Mouse (Mus musculus) heart, adult 11 months (tissue): ENCODE measurements around the gene Hsd17b13.
A peak's percentile ranks its signal among the peaks of the same experiment; 100 is the strongest.

Source experiments
- DNase-seq: peaks from one replicate; pipeline ENCODE4 v3.0.0; 2022

Hsd17b13 gene

DNA sequence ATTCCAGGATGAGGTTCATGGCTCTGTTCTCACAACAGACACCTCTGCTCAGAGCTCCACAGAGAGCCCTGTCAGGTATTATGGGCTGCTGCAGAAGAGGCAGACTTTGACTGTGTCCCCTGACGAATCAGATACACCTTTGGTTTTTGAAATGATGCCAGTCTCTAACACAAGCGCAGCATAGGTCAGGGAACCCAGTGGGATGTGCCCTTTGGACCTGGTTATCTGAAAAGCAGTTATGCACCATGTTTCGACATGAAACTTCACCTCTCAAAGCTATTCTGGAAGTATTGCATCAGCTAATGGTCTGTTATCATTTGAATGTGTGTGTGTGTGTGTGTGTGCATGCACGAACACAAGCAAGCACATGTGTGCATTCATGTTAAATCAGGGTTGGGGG, at the start of gene Hsd17b13:
Hsd17b13 (minus strand) TSS at position 114 of the 400 bp plus-strand sequence.
- DNase-seq, result no peak

DNA sequence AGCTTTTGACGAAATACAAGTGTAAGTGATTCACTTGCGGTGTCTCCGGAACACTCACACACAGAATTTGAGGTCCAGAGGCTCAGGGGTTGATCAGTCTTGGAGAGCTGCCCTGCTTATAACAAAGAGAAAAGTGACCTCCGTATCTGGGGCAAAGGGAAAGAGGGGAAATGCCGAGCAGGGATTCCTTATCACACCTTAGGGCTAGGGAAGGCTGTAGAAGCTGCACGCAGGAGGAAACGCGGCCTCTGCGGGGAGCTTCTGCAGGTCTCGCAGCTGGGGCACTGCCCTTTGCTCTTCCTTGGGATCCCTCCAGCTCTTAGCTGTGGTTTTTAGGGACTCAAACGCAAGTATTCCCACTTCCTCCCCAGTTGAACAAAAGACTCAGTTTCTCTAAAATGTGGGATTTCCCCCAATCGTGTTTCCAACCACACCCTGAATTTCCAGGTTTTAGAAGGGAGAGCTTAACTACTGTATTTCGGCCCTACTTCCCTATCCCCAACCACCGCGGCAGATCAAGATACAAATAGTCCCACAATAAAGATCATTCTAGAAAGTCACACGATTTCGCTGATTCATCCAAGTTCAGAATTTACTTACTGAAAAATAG, 48.1 kb upstream of the Hsd17b13 start:
- DNase-seq, result peak; percentile 90

DNA sequence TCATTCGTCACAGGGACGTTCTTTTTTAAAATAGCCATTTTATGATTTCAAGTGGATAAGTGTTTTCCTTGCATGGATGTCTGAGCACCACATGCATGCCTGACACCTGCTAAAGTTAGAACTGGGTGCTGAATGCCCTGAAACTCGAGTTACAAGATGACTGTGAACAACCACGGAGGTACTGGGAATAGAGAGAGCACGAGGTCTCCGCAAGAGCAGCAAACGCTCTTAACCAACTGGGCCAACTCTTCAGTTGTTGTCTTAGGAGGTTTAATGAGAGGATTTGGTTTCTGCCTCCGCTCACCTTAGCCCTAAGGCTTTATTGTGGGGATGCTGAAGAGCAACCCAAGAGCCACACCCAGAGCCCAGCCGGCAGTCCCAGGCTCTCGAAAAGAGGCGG, 47.6 kb upstream of the Hsd17b13 start:
- peak; percentile 88 for DNase-seq

DNA sequence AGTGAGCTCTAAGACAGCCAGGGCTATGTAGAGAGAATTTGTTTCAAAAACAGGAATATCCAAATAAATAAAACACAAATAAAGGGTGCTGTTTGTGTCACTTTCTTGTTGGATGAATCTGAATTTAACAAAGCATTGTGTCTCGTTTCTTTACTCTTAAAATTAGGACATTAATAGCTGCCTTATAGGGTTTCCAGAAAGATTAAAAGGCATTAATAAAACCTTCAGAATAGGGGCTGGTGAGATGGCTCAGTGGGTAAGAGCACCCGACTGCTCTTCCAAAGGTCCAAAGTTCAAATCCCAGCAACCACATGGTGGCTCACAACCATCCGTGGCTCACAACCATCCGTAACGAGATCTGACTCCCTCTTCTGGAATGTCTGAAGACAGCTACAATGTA, 47.0 kb upstream of the Hsd17b13 start:
- peak; percentile 28 for DNase-seq

DNA sequence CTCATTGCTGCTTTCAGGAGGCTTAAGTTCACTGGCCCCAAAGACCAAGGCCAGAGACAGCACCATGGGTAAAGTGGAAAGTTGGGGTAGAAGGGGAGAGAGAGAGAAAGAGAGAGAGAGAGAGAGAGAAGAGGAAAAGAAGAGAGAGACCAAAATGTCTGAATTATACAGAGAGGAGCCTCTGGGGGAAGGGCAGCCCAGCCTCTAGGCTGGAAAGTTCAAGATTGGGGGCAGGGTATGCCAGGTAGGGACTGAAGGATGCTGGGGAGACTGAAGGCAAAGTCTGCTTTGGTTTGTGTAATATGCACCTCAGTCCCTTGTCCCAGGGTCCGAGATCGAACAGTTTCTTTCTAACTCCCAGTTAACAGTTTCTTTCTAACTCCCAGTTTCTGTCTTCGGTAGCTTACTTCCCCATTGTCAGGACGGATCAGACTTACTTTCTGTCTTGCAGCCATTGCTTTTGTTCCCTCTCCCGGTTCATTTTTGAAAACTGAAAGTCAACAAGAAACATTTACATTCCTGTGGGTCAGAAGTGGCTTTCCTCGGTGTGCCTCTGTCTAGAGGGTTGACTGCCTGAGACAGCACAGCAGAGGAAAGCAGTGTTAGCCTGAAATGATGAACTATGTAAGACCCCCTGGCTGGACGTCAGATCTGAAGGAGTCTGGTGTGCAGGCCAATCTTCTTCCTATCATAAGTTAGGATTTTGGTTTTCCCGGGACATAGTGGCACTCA, 46.2 kb upstream of the Hsd17b13 start:
- peak; percentile 79 for DNase-seq

DNA sequence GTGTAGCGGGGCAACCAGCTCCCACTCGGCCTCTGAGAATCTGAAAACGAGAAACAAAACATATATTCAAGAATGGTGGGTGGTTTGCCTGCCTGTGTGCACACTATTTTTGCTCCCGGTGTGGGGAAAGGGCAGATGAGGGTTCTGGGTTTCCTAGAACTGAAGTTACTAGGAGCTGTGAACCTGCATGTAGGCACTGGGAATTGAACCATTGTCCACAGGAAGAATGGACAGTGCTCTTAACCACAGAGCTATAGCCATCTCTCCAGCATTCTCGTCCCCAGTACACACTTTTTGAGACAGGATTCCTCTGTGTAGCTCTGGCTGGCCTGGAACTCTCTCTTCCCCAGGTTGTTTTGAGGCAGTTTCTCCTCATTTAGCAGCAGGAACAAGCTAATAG, 45.3 kb upstream of the Hsd17b13 start:
- DNase-seq, result peak; percentile 72

DNA sequence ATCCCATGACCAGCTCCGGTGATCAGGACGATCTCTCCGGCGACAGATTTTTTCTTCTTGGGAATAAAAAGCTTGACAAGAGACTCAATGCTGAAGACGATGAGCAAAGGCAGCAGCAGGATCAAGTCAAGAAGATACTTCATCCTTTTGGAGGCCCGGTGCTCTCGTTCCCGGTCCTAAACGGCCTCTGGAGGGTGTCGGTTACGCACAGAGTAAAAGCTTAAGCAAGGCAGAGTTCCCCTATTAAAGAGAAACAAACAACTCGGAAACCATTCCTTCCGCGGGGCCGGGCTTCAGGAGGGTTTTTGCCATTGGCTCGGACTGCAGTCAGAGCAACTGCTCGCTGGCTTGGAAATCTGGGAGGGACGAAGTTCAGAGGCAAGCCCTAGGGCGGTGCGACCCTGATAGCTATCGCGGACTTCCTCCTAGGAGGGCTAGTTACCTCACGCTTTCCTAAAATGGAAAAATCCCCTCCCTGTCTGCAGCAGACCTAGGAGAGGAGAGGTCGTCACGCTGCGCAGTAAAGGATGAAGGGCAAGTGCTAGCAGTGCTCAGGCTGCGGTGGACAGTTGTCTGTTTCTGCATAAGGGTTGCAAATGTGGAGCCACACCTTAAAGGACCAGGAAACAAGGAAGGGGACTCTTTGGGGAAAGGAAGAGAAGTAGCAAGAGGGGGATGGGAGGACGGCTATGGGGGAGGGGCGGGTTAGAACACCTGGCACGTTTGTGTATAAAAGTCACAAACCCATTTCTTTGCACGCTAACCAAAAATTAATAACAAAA, 44.6 kb upstream of the Hsd17b13 start, which contains the start of gene Hsd17b11:
Hsd17b11 (minus strand) TSS at position 323 of the 782 bp plus-strand sequence.
- peak; percentile 100 for DNase-seq

DNA sequence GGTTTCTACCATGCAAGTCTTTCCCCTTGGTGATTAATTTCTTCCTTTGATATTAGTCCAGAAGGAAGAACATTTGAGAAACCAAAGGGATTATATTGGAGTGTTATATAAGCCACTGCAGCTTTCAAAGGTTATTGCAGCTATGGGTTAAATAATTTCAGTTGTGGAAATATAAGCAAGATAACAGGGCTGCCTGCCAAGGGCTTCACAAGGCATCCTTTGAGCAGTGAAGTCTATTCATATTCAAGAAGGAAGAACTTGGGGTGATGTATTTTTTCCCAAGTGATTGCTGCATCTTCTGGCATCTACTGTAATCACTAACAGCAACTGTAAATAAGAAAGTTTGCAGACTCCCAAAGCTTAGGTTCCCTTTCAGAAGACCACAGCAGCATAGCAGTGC, 34.2 kb upstream of the Hsd17b13 start:
- DNase-seq, result peak; percentile 2

DNA sequence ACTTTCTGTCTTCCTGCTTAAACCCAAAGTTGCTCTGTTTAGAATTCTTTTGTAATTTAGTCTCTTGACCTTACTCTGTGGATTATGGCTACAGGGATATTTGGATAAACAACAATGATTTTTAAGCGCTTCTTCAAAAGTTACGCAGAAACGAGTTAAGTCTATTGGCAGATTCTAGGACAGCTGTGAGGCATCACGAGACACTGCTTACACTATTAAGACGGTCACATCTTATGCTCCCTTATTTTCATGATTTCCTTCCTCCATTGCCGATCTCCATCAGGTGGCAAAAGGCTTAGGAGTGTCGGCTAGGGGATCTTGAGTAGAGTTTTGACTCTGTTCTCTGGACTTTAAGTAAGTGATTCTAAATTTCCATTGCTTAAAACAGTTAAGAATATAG, 33.1 kb upstream of the Hsd17b13 start:
- peak; percentile 61 for DNase-seq

DNA sequence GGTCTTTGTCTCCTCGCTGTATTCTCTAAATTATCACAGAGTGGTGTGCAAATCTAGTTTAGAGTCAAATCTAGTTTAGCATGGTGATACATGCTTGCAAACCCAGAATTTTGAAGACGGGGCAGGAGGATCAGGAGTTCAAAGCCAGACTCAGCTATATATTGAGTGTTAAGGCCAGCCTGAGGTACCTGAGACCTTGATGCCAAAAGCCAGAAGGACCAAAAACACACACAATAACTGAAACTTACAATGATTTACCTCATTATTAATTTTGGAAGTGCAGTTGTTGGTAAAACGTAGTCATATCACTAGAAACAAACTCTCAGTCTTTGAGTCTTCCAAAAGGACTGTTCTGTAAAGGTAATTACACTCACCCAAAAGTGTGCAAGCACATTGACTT, 32.2 kb upstream of the Hsd17b13 start:
- DNase-seq, result peak; percentile 61

DNA sequence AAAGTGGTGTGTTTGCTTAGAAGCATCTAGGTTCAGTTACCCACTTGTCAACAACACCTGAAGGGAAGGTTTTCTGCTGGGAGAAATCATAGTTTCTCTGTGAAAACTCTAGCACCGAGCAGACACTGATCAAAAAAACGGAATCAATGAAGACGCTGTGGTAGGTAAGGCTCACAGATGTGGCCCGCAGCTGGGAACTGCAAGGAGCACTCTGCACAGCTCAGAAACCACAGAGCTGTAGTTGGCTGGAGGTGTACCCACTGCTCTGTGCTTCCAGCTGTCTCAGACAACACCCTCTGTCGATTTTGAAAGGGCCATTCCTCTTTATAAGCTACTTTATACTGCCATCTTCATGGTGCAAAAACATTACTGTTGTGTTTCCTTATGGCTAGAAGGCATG, 30.6 kb upstream of the Hsd17b13 start:
- peak; percentile 65 for DNase-seq

DNA sequence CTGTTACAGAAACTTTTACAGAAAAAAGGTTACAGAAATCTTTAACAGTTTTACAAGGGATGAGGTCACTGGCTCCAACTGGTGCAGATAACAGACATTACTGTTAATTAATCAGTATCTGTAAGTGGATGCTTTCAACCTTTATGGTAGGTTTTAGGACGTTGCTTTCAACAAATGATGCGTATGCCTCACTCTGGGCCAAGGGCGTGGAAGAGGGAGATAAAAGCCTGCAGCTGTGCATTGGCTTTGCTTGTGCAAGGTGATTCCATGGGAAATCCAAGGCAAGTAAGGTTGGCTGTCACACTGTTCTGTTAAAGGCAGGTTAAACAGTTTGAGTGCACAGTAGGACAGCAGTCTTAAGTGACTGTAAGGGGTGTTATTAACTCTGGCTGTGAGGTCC, 29.6 kb upstream of the Hsd17b13 start:
- peak; percentile 40 for DNase-seq

DNA sequence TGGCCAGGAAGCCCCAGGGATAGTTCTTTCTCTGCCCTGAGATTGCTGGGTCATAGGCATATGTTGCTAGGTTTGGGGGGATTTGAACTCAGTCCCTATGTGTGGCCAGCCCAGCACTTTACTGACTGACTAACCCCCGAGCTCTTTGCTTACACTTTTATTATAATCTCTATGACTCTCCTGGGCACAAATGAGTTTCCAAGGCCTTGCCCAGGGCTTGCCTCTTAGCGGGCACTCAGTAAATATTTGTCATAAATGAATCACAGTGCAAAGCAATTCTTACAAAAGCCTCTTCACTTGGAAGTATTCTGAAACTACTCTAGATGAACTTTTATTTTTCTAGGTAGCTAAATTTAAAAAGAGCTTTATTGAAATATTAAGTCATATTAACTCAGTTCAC, 26.7 kb upstream of the Hsd17b13 start:
- no peak for DNase-seq

DNA sequence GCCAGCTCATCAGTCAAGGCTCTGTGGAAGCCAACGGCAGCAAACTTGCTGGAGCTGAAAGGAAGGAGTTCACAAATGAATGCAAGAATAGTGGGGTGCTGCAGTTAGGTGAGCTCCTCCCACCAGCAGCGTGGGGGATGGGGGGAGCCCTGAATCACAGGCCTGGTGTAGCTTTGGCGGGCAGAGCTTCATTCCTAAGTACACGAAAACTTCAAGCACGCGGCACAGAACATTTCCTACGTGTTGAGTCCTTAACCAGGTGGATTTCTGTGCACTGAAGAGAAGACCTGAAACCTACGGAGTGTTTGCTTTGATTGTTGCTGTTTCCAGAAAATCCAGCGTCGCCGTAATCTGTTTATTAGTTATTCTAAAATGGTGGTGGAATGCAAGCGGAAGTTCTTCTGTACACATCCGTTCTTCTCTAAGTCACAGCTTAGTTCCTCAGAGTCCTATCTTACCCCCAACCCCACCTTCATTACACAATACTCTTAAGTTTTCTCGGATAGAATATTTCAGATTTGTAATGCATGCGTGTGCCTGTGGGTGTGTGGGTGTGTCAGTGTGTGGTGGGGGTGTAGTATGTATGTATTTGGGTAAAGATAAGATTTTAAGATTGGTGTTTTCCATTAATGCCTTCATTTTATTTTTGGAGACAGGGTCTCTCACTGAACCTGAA, 26.2 kb upstream of the Hsd17b13 start:
- peak; percentile 64 for DNase-seq

DNA sequence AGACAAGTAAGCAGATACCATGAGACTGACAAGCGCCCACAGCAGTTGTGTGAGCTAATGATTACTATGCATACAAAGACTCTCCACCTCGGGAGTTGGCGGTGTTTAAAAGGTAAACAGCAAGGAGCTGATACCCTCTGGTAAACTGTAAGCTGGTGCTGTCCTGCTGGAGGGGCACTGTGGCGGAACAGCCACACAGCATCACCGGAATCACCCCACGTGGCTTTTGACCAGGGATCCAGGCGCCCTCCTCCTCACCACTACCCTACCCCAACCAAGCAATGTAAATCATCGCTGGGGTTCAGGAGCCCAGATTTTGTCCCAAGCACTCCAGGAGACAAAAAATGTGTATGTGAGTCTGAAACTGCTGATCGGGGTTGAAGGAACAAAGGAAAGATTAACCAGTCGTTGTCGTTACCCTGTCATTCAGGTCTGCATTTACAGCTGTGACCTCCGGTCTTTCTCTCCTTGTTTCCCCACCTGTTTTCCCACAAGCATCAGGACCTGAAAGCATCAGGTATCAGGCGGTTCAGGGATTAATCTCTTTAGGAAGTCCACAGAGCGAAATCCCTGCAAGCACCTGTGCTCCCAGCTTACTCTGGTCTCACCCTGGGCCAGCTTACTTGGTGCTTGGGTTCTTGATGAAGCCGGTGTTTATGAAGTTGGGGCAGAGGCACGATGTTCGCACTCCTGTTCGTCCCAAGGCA, 25.5 kb upstream of the Hsd17b13 start:
- DNase-seq, result no peak

DNA sequence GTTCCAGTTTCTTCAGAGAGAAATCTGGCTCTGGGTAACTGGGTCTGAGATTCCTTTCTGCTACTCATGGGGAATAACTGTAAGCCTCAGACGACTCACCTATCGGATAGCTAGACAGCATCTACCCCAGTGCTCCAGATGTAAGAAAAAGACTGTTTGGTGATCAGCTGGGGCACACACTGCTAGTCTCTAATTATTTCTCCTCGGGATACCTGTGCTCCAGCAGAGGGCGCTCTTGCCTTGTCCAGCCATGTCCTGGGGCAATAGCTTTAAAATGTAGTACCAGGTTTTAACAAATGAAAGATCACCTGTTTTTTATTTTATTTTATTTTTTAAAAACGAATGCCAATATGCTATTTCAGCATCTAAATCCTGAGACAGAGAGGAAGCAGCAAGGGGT, 22.5 kb upstream of the Hsd17b13 start:
- DNase-seq, result peak; percentile 95

DNA sequence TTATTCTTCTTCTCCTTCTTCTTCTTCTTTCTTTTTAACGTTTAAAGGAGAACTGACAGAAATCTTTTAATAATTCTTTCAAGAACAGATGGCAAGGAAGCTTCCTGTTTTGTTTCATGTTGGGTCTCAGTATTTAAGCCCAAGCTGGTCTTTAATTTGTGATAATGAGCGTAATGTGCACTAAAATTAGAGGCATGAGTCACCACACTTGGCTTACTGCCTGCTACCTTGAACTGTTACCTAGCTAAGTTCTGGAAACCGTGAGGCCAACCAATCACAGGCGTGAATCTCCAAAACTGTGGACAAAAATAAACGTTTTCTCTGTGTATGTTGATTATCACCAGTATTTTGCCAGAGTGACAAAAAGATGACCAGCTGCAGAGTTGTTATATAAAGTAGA, 21.5 kb upstream of the Hsd17b13 start:
- peak; percentile 94 for DNase-seq

DNA sequence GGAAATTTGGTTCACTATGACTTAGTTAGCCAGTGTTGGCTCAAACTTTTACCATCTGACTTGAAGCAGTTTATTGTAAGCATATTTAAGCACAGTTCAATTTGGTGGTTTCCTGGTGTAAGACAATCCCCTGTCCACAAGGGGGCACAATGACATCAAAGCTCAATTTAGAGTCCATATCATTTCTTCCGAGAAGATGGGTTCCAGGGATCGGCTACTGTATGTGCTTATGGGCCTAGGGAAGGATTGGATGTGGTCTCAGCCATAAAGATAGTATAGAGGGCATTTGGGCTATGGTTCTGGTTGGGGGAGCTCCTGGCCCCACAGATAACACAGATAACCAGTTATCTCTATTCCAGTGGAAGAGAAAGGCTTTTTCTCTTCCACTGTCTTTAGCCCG, 18.0 kb upstream of the Hsd17b13 start:
- no peak for DNase-seq

DNA sequence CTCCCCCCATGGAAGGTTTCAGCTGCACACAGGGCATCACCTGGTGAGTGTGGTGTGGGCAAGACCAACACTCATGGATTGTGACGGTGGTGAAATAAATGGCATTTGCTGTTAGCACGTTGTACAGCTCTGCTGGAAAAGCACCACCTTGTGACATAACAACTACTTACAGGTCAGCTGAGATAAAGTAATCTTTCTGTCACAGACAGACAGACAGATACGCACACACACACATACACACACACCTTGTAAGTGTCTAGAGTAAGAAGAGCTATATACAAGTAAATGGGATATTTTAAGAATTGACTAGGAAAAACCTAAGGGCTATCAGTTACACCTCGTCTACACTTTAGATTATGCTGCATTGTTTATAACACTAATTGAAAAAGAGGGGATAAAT, 17.5 kb upstream of the Hsd17b13 start:
- no peak for DNase-seq

DNA sequence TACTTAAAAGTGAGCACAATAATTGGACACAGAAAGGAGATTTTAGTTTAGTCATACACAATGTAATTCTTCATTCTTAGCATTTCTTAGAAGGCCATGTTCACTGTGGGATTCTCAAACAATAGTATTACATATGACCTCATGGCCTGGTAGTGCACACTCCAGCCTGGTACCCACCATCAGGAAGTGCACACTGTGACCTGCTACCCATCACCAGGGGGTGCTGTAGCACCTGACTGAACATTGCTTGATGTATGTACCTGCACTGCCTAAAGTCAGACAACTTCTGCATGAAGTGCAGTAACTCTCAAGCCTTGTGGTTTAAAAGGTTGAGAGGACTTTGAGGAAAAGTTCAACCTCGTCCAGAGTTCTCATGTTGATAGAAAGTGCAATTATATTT, 16.4 kb upstream of the Hsd17b13 start:
- peak; percentile 39 for DNase-seq

DNA sequence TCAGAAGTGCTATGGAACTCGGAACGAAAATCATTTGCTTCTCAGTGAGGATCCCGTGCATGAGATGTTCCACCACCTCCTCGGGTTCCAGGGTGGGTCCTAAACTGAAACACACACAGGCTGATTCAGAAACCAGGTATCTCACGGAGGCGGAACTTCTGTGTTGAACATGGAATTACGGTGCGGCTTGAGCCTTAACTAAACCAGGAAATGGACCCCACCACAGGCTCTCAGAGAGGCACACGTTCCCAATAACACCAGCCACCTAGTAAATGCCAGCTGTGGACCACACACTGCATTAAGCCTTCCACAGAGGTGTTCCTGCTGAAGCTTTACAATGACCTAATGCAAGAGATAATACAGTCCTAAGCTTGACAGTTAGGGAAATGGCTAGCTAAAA, 15.6 kb upstream of the Hsd17b13 start:
- DNase-seq, result peak; percentile 77

DNA sequence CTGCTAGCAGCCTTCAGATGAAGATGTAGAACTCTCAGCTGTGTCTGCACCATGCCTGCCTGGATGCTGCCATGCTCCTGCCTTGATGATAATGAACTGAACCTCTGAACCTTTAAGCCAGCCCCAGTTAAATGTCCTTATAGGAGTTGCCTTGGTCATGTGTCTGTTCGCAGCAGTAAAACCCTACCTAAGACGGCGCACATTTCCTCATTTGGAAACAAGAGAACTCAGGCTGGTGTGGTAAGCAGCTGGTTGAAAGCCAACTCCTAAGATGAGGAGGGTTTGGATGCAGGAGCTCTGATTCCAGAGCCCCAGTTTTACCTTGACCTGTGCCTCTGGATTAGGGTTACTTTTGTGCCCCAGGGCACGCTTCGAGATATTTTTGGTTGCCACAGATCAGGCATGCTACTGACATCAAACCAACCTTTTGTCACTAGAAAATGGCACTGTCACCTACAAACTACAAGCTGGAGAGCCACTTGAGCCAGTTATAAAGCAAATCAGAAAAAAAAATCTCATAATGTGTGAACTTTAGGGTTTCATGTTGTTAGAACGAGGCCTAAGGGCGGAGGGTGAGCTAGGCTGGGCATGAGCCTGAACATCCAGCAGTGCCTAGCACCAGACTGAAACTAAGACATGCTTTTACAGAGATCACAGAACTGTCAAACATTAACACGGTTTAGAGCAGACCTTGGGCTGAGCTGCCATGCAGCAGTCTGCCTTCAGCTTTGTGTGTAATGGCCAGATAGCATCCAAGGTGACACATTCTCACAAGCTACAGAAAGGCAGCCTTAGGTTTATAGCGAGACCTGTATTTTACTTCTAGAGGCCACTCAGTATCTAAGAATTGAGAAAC, 3.7 kb upstream of the Hsd17b13 start:
- no peak for DNase-seq
